Mouse (Mus musculus): ENCODE results near the gene Cnot8. TPM values are rescaled to one million over a fixed set of nuclear protein-coding genes. Genes with fewer than 3 reads are reported as not detected.
"Not testable (repeated sequence)": the region's sequence is repeated elsewhere in the genome, so short reads cannot be mapped to it uniquely, and the experiment has no call there.

Cnot8 gene
- 103 and 123 TPM in 2 replicates for polyA plus RNA-seq (2012; rRNA removed)

DNA sequence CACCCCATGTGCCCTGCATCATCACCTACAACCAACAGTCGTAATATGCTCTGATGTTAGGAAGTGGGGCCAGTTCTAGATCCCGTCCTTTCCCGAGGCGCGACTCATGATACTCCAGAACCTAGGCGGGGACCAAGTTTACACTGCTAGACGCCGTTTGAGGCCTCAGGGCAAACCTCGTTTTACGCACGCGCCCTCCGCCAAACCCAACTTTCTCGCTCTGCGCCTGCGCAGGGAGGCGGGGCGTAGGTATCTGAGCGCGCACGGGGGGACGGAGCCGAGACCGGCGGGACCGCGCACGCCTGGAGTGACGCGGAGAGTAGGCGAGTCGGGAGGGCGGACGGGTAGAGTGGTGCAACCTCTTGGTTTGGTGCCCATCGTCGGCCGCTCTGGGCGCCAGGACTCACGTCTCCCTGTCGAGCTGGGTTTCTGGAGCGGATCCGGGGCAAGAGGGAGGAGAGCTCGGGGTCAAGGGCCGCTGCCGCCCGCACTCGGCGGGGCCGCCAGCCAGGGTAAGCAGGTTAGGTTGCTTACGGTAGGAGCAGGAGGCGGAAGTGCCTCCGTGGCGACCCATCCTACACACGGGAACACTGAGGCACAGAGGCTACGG is at the start of gene Cnot8:
Gene Cnot8 (plus strand): TSS at position 457 of the 610 bp plus-strand sequence.
- TF ChIP-seq CTCF (IDR thresholded peaks at IDR 0.05; ENCODE audit: borderline replicate concordance, extremely low read depth, insufficient read depth, insufficient read length) (no peak), POLR2A (IDR thresholded peaks at IDR 0.05; ENCODE audit: borderline replicate concordance, extremely low read depth, insufficient read depth, insufficient read length, poor library complexity, severe bottlenecking) (peak; percentile 62)
- DNase-seq (ENCODE audit: low read depth) = peak; percentile 99

DNA sequence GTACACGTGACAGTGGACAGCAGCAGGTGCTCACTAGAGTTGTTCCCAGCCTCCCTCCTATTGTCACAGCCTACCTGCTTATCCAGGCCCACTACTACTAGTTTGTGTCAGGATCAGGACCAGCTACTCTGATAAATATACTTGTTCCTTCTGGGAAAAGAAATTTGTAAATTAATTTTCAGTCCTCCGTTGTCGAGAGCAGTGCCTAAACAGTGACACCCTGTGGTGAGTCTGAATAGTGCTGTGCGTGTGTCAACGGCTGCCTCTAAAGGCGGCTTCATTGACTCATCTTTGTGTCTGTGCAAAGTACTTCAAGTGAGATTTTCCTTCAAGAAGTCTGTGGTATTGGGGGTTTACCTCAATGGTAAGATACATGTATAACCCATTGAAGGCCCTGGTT is 46.5 kb upstream of the Cnot8 start:
- TF ChIP-seq CTCF (IDR thresholded peaks at IDR 0.05; ENCODE audit: borderline replicate concordance, extremely low read depth, insufficient read depth, insufficient read length) (peak; percentile 78; the same call in 1 of the 2 replicates), POLR2A (IDR thresholded peaks at IDR 0.05; ENCODE audit: borderline replicate concordance, extremely low read depth, insufficient read depth, insufficient read length, poor library complexity, severe bottlenecking) (no peak)
- peak; percentile 64 for DNase-seq (ENCODE audit: low read depth)

DNA sequence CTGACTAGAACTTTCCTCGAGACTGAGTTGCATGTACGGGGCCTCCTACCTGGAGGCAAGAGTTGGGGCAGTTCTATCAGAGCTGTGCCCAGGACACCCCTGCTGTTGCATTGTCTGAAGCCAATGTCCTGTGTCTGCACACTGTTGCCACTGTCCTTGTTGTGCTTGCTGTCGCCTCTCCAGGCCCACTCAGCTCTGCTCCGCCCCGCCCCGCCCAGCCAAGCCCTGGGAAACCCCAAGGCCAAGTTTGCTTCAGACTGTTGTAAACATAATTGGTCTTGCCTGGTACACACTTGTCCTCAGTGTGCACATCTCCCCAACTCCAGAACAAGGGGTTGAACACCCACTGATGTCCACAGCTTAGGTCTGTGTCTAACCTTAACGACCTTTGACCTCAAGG is 44.2 kb upstream of the Cnot8 start:
- not testable (repeated sequence) for DNase-seq (ENCODE audit: low read depth)

DNA sequence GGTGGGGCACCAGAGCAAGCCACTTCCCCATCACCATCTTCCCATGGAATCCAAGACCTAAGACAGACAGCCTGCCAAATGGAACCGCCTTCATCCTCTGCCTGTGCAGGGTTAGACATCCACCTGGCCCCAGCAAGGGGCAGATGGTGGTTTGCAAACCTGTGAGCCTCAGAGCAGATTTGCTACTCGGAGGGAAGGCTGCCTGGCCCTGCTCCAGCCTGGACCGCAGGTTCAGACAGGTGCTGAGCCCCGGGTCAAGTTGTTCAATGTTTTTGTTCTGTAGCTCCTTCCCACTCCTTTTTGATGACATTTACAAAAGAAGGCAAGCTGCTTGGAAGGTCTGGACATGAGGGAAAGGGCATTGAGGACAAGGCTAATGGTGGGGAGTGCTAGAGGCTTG is 42.7 kb upstream of the Cnot8 start:
- not testable (repeated sequence) for DNase-seq (ENCODE audit: low read depth)

DNA sequence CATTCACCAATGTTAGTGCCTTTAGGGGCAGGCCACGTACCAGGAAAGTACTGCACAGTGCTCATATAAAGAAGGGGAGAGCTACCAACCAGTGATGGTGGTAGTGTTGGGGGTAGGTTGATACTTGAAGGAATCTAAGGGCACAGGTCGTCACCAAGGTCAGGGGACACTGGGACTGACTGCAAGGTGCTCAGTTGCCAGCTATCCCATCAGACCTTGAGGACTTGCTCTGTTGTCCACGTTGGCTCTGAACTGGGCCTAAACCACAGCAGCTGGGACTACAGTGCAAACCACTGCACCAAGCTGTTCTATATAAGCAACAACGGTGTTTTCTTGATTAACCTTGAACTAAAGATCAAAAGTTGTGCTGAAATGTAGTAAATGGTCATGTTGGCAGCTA is 41.4 kb upstream of the Cnot8 start:
- no peak for DNase-seq (ENCODE audit: low read depth)
- no peak for TF ChIP-seq POLR2A (IDR thresholded peaks at IDR 0.05; ENCODE audit: borderline replicate concordance, extremely low read depth, insufficient read depth, insufficient read length, poor library complexity, severe bottlenecking)
- no peak for TF ChIP-seq CTCF (IDR thresholded peaks at IDR 0.05; ENCODE audit: borderline replicate concordance, extremely low read depth, insufficient read depth, insufficient read length)

DNA sequence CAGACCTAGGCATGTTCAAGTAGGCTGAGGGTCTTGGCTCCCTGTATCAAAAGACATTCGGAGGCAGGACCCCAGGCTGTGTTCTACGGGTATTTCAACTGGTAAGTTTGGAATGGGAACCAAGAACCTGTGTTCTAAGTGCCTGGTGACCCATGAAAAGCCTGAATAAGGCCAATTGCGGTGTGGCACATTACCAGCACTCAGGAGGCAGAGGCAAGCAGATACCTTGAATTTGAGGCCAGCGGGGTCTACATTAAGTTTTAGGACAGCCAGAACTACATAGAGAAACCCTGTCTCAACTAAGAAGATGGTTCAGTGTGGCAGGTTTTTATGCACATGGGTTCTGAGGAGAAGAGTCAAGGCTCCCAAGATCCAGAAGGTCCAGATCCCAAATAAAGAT is 38.9 kb upstream of the Cnot8 start:
- TF ChIP-seq POLR2A (IDR thresholded peaks at IDR 0.05; ENCODE audit: borderline replicate concordance, extremely low read depth, insufficient read depth, insufficient read length, poor library complexity, severe bottlenecking) = no peak
- TF ChIP-seq CTCF (IDR thresholded peaks at IDR 0.05; ENCODE audit: borderline replicate concordance, extremely low read depth, insufficient read depth, insufficient read length) = no peak
- no peak for DNase-seq (ENCODE audit: low read depth)

DNA sequence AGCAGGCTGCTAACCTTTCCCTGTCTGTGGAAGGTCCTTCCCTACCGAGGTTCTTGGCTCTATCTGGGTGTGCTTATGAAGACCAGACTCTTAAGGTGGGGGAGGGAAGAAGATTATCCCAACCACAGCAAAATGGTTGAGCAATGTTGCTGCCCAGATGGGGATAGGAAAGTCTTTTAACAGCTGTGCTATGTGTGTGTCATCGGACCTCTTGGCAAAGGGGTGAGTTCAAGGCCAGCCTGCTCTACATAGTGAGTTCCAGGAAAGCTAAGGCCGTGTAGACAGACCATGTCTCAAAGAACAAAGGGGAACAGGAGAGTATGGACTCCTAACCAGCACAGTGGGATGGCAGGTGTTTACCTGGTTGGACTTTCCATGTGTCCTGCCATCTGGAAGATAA is 31.0 kb upstream of the Cnot8 start:
- no peak for DNase-seq (ENCODE audit: low read depth)
- no peak for TF ChIP-seq POLR2A (IDR thresholded peaks at IDR 0.05; ENCODE audit: borderline replicate concordance, extremely low read depth, insufficient read depth, insufficient read length, poor library complexity, severe bottlenecking)
- no peak for TF ChIP-seq CTCF (IDR thresholded peaks at IDR 0.05; ENCODE audit: borderline replicate concordance, extremely low read depth, insufficient read depth, insufficient read length)

DNA sequence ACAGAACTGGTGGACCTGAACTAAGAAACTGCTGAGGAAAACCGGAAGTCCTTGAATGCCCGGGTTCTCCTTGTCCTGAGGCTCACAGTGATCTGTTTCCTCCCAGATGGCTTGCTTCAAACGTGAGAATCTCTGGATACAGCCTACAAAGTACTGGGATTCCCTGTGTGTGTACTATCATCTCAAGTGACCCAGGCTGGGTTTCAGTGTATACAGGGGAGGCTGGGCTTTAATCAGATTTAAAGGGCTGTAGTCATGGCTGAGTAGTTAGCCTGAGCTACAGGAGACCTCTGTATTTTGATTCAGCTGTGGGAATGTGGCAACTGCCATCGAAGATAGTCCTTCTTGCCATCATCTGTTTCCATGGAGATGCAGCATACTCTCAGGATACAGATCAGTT is 26.7 kb upstream of the Cnot8 start:
- DNase-seq (ENCODE audit: low read depth) = no peak
- TF ChIP-seq CTCF (IDR thresholded peaks at IDR 0.05; ENCODE audit: borderline replicate concordance, extremely low read depth, insufficient read depth, insufficient read length) (no peak), POLR2A (IDR thresholded peaks at IDR 0.05; ENCODE audit: borderline replicate concordance, extremely low read depth, insufficient read depth, insufficient read length, poor library complexity, severe bottlenecking) (no peak)

DNA sequence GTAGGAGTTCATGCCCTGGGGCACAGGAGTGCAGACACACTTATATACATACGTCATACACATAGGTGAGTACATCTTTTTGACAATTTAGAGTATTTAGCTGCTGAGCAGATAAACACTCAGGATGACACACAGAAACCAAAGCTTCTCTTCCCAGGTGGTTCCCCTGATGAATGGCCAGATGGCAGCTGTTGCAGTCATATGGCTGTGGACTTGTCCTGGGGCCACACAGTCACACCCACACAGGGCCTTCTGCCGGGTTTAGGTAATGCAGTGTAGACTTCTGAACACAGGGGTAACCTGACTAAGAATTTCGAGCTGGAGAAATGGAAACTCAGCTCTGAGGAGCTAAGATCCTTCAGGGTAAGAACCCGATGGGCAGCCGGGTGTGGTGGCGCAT is 22.2 kb upstream of the Cnot8 start:
- TF ChIP-seq CTCF (IDR thresholded peaks at IDR 0.05; ENCODE audit: borderline replicate concordance, extremely low read depth, insufficient read depth, insufficient read length) (no peak), POLR2A (IDR thresholded peaks at IDR 0.05; ENCODE audit: borderline replicate concordance, extremely low read depth, insufficient read depth, insufficient read length, poor library complexity, severe bottlenecking) (no peak)
- DNase-seq (ENCODE audit: low read depth) = no peak

DNA sequence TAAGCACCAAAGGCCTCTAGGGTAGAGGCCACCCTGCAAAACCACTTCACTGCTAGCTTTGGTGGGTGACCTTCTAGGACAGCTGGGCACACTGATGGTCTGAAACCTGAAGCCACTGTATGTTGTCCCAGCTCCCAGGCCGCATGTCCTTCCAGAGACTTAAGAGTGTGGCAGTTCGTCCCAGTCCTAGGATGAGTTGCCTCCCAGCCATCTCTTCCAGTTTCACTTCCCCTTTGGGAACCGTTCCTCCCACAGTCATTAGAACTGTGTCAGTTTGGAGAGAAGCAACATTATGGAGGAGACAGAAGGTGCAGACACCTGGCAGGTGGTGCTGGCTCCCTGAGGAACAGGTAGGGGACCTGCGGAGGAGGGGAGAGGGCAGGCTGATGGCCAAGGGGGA is 11.4 kb upstream of the Cnot8 start:
- TF ChIP-seq POLR2A (IDR thresholded peaks at IDR 0.05; ENCODE audit: borderline replicate concordance, extremely low read depth, insufficient read depth, insufficient read length, poor library complexity, severe bottlenecking) = no peak
- DNase-seq (ENCODE audit: low read depth) = no peak

DNA sequence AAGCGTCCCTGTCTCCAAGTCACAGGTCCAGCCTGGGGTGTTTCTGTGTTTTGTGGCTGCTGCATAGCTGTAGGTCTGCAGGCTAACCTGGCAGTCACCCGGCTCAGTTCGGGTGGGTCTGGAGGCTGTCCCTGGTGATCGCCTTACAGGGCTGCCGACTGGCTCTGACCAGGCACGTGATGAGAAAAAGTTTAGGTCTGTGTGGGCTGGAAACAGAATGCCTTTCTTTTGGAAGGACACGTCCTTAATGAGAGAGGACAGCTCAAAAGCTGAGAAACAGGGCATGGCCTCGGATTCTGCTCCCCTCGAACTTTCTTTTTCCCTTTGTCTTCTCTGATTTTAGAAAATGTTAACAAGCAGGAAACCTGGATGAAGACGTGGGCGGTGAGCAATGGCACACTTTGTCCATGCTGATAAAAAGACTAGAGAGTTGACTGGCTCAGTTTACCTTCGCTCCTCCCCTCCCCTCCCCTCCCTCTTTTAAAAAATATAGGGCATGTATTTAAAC is 10.9 kb upstream of the Cnot8 start, which contains the start of gene Gm12248:
Gene Gm12248 (minus strand): TSS at position 114 of the 508 bp plus-strand sequence.
- no peak for TF ChIP-seq POLR2A (IDR thresholded peaks at IDR 0.05; ENCODE audit: borderline replicate concordance, extremely low read depth, insufficient read depth, insufficient read length, poor library complexity, severe bottlenecking)
- no peak for TF ChIP-seq CTCF (IDR thresholded peaks at IDR 0.05; ENCODE audit: borderline replicate concordance, extremely low read depth, insufficient read depth, insufficient read length)

DNA sequence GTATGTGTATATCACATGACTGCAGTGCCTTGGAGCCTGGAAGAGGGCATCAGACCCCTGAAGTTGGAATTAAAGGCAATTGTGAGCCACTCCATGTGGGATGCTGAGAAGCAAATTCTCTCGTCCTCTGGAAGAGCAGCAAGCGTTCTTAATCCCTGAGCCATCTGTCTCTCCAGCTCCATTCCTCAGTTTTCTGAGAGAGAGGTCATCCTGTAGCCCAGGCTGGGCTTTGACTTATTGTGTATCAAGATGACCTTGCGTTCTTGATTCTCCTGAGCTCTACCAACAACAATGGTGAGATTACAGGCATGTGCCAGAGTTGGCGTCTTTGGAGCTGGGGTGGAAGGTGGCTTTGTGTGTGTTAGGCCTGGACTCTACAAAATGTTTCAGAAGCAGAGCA is 9.2 kb upstream of the Cnot8 start:
- TF ChIP-seq POLR2A (IDR thresholded peaks at IDR 0.05; ENCODE audit: borderline replicate concordance, extremely low read depth, insufficient read depth, insufficient read length, poor library complexity, severe bottlenecking) = no peak
- no peak for DNase-seq (ENCODE audit: low read depth)

More for the DNA sequence above, 10.9 kb upstream of the Cnot8 start, which contains the start of gene Gm12248:
- no peak for DNase-seq (ENCODE audit: low read depth)

DNA sequence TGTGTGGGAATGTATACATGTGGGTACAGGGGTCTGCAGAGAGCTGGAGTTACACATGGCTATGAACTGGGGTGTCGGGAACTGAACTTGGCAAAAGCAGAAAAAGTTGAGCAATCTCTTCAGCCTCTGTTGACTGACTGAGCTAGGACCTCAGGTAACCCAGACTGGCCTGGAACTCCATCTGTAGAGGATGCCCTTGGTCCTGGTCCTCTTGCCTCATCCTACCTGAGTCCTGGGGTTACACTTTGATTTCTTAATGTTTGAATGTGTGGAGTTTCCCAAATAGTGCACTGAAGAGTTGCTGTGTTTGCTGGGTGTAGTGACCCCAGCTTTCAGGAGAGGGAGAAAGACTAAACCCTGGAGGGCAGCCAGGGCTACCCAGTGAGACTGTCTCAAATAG is 8.4 kb upstream of the Cnot8 start:
- no peak for DNase-seq (ENCODE audit: low read depth)
- TF ChIP-seq CTCF (IDR thresholded peaks at IDR 0.05; ENCODE audit: borderline replicate concordance, extremely low read depth, insufficient read depth, insufficient read length) = no peak
- no peak for TF ChIP-seq POLR2A (IDR thresholded peaks at IDR 0.05; ENCODE audit: borderline replicate concordance, extremely low read depth, insufficient read depth, insufficient read length, poor library complexity, severe bottlenecking)
